Mouse (Mus musculus) c-Kit-negative CD71-positive TER-119-positive erythroid progenitor cells, embryonic 14.5 days (primary cell): ENCODE results near the gene Tjp2.

Experiments
- DNase-seq: peaks from one replicate; pipeline ENCODE4 v3.0.0-alpha.2; 2013; ENCODE audit warnings: low read depth, low spot score

Tjp2 gene

DNA sequence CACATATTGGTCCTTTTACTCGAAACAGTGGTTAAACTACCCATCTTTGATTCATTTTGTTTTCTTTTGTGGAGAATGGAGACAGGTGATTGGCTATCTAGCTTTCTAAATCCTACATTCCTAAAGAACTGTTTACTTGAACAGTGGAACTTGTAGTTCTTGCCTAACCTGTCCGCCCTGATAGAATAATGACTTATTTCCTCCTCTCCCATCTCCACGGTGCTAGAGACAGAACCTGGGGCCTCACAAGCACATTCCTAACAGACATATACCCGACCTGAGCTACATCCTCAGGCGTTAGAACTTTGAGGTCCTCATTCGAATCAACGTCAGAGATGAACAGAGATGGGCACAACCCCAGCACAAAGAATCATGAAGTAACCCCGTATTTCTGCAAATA lies 44.4 kb downstream of the Tjp2 start:
- no peak for DNase-seq

DNA sequence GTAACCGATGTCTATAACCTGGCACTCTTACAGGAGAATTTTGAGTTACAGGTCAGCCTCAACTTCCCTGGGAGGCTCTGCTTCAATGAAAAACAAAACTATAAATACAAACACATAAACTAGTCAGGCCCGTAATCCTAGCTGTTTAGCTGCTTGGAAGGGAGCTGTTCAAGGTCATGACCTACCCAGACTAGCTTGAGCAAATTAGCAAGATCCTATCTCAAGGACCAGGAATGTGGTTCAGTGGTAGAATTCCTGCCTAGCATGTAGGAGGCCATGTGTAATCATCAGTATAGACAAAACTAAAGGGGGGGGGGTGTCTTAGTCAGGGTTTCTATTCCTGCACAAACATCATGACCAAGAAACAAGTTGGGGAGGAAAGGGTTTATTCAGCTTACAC lies 46.7 kb downstream of the Tjp2 start:
- no peak for DNase-seq

DNA sequence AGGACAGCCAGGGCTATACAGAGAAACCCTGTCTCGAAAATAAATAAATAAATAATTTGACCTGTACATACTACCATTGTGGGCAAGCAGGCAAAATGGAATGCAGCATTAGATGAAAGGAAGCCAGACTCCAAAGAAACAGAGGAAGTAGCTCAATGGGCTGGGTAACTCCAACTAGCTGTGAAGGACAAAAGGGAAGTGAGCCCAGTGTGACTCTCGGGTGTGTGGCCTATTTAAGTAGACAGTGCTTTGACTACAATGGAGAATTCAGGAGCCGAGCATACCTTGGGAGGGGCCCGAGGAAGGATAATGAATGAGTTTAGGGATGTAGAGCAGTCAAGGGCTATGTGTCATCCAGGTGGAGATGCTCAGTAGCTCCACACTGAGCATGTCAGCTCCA lies 48.1 kb downstream of the Tjp2 start:
- DNase-seq = no peak

DNA sequence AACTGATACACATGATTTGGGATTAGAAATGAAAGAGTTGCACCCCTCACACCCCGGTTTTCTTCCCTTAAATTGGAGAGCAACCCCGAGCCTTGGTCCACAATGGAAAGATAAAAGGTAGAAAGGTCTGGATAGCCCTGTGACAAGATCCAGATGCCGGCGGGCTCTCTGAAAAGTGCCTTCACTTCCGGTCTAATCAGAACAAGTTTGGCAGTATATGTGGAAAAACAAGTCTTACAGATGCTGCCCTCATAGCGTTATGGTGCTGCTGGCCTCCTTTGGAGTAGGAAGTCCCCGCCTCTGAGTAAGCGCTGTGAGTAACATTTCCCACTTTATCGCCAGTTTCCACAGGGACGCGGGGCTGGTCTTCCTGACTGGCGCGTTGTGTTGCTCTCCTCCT lies 49.9 kb downstream of the Tjp2 start:
- DNase-seq = no peak

DNA sequence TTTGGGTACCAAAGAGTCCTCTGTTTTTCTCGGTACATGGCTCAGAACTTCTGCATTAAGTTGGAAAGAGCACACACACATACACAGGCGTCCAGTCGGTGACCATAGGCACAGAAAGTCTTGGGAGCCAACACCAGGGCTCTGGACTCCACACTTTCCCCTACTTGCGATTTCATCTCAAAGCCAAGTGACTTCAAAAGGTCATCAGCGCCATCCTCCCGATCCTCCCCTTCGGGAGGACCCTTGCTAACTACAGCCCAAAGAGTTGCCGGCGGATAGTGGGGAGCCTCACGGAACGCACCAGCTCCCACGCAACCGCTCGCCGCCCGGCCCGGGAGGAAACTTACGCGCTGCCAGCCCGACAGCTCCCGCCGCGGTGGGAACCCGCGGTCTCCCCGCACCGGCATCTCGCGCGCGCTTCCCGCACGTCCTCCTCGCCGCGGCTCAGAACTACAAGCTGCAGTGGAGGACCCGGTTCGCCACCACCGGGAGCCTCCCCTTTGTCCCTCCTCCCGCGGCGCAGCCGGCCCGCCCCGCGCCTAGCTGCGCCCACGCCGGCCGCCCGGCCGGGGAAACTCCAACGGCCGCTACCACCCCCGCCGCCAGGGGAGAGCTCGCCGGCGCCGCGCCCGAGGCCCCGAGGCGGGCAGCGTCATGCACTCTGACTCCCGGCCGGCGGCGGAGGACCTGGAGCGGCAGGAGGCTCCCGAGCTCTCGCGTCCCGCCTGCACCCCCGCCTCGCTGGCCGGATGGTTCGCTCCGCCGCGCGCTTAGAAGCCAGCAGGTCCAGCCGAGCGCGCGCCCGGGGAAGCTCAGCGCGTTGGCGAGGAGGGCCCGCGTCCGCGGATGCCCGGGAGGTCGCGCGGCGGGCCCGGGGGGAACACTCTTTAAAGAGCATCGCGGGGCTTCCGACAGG lies 51.0 kb downstream of the Tjp2 start:
- DNase-seq = no peak

DNA sequence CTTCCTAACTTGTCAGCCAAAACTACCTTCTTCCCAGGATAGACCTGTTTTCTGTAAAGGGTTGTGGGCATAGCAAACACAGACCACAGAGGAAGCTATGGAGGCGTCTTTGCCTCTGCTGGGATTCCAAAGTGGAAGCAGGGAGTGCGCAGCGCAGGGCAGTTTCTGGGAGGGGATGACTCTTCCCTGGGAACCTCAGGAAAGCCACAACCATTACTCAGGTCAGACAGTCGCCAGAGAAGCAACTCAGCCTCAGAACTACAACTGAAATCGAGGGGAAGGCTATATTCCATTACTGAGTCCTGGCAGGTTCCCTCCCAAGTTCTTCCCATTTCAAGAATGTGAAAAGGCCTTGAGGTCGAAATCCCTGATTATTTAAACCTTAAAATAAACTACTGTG lies 51.8 kb downstream of the Tjp2 start:
- no peak for DNase-seq

DNA sequence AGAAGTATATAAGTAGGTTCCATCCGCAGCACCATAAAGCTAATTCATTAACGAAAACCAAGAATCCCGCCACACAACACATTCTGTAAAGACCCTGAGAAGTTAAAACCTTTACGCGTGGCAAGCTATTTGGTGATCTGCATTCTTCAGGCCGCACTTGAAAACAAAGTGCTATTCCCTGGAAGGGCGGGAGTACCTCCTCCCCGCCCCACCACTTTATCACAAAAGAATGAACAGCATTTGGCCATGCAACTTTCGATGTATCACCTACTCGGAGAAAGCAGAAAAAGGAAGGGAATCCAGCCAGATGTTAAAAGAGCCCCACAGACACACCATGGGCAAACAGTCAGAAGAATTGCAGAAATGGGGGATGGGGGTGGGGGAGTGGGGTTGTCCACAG lies 56.3 kb downstream of the Tjp2 start:
- DNase-seq = no peak

DNA sequence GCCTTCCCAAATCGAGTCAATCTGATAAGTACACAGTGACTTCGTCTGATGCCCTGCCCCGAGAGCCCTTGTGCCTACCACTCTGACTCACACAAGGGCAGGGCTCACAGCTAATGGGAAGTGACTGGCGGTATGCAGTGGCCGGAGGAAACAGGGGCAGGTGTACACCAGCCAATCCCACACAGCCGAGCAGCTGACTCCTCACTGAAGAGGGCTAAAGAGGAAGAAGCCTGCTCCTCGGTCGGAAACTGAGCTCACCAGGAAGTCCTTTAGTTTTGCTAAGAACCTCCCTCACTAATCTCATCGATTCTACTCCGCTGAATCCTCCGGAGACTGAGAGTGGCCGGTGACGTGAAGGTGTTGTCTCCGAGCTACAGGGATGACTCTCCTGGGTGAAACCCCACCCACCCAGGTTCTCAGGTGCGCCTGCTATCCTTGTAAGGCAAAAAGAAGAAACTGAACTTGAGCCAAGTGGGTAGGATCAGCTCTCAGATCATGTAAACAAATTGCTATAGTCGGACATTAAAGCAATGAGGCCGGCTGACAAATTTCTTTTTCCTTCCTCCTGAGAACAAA lies 58.2 kb downstream of the Tjp2 start:
- no peak for DNase-seq

DNA sequence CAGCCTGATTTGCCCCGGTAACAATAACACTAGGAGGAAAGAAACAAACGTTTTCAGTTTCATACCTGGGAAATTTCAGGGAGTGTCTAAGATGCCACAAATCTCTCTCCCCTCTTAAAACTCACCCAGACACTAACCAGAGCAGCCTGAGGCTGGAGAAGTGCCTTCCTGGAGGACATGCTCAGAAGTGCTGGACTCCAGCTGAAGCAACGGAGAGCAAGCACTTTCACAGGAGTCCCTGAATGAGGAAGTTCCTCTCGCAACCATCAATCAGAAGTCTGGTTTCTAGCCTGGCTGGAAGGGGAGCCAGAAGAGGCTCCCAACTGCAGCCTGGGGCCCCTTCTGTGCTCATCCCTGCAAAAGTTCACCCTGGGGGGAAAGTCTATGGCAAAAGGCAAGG lies 60.9 kb downstream of the Tjp2 start:
- DNase-seq = no peak

DNA sequence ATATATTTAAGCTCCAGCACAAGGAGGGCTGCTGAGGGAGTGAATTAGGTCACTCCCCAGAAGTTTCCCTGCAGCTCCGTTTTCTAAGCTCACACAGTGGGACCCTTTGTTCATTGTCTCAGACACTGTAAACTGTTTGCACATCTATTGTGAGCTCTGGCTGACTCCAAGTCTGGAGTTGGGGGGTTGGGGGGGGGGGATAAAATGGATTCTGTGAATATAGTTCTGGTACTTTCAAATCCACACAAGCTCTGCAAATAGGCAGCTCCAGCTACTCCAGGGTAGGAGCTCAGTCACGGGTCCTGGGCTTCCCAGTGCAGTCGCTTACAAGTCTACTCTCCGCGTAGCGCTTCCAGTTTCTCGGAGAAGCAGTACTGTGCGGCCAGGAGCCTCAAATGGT lies 64.4 kb downstream of the Tjp2 start:
- DNase-seq = no peak

DNA sequence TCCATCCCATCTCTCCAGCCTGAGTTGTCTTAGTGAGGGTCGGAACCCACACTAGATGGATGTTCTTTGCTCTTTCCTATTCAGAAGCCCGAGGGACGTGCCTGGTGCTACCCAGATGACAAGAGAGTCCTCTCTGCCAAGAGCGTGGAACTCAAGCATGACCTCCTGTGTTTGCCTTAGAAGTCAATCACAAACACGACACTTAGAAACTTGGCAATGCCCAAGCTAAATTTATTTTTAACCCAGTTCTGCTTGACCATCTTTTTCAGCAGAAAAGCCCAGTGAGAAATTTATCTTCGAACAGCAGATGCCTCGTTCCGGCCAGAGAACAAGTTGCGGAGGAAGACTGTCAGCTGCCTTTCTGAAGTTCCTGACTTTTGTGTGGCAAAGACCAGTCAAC lies 65.1 kb downstream of the Tjp2 start:
- DNase-seq = no peak

DNA sequence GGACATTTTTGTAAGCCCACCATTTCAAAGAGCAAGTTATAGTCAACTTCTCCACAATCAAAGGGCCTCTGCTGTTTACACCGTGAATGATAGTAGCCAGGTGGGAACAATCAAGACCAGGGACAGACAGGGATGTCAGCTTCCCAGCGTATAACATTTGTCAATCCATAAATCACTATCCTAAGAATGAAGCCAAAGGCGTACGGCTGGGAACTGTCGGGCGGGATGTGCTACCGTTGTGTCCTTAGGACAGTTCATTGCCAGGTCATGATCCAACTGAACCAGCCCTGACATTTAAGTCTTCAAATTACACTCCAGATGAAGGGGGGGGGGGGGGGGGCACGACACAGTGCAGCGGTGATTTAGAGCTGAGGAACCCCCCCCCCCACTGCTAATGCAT lies 65.5 kb downstream of the Tjp2 start:
- DNase-seq = no peak

DNA sequence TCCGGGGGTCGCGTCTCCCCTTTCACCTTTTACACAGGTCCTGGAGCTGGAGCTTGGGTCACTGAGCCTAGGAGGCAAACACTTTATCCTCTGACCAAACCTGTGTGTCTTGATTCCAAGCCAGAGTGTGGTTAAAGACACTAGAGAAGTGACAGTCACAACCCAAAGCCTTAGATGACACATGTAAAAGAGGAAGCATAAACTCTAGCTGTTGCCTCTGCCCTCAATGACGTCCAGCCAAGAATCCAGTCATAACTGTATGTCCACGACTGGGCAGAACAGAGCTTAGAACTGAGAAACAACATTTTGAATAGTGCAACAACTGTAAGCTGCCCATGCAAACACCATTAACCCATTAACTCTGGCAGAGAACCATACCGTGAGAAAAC lies 68.8 kb downstream of the Tjp2 start:
- no peak for DNase-seq

DNA sequence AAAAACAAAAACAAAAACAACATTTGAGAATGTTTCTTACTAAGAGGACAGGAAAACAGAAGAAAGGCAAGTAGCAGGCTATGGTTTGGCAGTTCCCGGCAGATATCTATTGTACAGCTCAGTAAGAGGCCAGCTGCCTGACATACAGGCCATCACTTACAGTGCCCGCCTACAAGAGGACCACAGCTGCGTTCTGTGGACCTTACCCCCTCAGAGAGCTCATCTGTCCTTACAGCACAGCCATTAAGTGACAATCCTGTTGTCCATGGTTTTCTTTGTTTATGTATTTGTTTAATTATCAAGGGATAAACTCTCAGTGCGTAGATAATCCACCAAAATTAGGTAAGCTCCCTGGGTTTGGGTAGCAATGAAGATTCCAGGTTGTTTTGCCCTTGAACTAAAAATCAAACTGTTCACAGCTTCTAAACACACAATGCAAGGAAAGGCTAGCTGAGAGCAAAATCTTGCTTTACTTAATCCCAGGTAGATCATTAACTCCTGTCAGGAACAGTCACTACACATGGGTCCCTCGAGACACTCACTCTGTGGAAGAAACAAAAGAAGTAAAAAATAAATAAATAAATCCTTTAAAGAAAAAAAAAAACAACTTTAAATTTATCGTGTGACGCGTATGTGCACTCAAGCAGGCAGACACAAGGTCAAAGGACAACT lies 69.3 kb downstream of the Tjp2 start:
- no peak for DNase-seq

DNA sequence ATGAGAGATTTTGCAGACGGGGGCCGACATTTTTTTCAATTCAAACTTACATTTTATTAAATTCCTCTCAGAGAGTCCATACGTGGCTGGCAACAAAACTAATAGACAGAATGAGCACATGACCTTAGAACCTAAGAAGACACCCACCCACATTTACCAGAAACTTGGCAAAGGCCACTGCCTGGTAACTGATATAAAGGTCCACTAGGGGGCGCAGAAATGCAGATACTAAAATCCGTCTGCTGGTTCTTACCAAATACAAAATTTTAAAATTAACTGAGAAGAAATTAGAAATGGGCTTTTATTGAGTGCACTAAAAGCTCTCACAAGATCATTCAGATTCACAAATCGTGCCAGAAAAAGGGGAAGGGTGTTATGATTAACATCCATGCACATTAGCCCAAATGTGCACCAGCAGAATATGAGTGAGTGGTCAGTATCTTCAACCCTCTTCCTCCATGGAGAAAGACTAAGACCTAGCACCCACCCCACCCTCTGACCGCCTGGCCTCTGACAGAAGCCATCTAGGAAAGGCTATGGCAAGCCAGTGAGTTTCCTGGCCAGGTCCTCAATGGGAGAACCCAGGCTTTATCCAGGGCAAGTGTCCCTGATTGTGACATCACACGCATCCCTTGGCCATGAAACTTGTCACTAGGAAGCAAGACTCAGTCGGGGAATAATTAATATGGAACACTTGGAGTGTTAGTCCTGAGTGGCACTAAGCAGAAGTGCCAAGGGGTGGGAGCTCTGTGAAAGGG lies 71.4 kb downstream of the Tjp2 start:
- DNase-seq = no peak

DNA sequence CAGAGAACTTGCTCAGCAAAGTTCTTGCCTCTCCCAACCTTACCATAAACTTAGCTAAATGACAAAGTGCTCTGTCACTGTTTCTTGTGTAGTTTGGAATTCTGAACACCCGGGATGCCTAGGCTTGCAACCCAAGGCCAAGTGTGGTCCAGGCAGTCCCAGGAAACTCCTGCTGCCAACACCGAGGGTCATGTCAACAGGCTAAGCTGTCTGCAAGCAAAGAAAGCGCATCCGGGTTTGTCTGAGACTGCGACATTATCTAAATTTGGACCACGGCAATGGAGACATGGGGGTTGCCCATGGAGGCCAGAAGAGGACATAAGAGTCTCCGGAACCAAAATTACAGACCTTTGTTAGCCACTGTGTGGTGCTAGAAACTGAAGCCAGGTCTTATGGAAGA lies 80.8 kb downstream of the Tjp2 start:
- no peak for DNase-seq

DNA sequence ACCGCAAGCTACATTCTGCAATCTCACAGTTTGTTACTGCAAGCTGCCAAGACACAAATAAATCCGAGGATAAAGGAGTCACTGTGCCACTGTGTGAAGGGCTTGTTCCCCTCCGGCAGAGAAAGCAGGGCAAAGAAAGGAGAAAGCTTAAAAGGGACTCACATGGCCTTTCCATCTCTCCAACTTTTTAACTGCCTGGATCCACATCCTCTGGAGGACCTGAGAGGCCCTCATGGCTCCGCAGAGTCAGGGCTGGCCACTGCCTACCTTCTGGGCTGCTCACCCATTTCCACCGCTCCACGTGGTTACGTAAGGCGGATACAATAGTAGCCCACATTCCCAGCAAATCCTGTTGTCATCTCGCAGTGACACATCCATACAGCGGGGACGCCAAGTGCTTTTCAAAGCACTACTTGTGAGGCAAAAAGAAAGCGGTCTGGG lies 82.2 kb downstream of the Tjp2 start:
- DNase-seq = no peak

DNA sequence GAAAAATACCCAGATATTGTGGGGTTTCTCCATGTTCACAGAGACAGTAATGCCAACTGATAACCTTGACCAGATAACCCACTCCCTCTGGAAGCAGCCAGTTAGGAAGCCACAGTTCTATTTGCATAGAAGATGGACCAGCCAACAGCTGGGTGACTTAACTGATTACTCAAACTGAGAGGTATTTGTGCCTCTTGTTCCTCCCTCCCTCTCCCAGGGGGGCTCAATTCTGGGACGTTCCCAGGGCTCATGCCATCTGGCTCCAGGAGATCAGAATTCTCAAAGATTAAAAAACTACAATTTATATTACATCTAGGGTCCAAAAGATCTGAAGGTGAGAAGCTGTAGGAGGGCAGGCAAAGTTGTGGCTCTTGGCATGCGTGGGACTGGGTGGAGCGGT lies 84.5 kb downstream of the Tjp2 start:
- DNase-seq = no peak

DNA sequence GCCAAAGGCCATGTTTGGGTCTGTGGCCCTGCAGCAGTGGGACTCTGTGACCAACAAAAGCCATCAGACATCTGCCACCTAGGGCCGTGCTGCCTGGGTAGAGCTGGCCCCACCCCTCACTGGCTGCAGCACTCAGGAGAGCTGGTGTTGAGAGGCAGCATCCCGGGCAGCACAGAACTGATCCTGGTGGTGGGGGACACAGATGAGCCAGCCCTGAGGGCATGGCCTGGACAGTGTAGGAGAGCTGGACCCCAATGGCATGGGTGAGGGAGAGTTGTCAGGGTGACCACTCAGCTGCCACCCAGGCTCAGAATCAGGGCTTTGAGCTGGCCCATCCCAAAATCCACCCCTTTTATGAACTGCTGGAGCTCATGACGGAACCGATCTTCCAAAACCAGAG lies 87.4 kb downstream of the Tjp2 start:
- DNase-seq = no peak

DNA sequence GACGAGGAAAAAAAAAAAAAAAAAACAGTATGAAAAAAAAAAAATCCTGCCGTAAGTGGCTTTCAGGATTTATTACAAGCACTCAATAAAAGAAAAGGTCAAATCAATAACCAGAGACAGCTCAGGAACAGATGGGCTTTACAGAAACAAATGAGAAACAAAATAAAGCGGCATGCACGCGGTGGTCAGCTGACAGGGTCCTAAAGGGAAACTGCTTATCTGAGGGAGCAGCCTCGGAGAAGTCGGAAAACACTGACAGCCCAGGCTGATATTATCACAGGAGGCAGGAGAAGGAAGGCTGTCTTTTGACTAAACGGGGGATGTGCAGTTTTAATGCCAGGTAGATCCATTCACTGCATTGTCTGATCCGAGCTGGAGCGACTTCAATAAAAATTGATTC lies 89.8 kb downstream of the Tjp2 start:
- DNase-seq = no peak

DNA sequence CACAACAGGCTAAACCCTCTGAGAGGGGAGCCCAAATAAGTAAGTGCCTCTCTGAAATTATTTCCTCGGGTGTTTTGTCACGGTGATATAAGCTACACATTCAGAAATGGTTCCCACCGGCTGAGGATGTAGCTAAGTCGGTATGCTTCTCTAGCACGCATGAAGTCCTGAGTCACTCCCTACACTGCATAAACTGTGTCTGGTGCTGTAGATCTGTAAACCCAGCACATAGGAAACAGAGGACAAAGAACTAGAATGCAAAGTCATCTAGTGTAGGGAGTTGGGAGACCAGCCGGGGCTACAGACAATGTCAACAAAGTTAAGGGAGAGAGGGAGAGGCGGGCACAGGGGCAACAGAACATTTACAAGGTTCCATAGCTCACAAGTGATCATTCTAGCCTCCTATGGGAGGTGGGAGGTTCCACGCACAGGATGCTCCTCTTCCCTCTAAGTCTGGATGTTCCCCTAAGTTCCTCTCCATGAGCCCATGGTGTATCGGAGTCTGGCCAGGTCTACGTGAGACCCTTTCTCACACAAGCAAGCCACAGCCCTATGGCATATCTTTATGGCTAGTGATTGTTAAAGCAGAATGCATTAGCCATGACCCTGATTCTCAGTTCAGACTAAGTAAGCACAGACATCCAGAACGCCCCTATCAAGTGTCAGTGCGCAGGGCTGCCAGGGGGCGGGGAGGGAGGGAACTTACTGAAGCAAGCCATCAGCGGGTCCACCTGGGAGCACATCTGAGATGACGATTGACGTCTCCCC lies 90.5 kb downstream of the Tjp2 start:
- no peak for DNase-seq
